Mouse (Mus musculus) T-cell, adult 66 days (primary cell): ENCODE data around the gene Siglech. TPM values are rescaled to one million over a fixed set of nuclear protein-coding genes. Genes with fewer than 3 reads are reported as not detected.

Experiments
- total RNA-seq, 2 experiments: library from RNA; stranded (reverse); gene quantifications; 3 replicates in 1 of 2; 4 replicates in 1 of 2; pipeline ENCODE4 v1.2.4; 2023

Gene Siglech
- total RNA-seq, result 1 to 10 TPM; 2.6 to 5.1 TPM

DNA sequence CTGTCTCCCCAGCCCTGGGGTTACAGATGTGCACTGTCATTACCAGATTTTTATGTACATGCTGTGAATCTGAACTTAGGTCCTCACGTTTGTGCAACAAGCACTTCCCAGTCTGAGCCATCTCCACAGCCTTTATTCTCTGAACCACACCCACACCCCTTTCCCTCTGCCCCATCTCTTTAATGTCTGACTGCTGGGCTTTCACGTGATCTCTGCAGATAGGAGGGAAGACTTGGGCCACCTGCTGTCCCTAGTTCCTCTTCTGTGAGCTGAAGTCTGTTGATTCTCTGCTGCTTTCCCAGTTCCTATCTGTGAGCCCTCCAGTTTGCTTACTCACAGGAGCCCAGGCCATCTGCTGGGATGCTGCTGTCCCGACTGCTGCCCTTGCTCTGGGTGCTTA, at the start of gene Siglech:
Gene Siglech (plus strand): TSS at position 253 of the 400 bp plus-strand sequence.

DNA sequence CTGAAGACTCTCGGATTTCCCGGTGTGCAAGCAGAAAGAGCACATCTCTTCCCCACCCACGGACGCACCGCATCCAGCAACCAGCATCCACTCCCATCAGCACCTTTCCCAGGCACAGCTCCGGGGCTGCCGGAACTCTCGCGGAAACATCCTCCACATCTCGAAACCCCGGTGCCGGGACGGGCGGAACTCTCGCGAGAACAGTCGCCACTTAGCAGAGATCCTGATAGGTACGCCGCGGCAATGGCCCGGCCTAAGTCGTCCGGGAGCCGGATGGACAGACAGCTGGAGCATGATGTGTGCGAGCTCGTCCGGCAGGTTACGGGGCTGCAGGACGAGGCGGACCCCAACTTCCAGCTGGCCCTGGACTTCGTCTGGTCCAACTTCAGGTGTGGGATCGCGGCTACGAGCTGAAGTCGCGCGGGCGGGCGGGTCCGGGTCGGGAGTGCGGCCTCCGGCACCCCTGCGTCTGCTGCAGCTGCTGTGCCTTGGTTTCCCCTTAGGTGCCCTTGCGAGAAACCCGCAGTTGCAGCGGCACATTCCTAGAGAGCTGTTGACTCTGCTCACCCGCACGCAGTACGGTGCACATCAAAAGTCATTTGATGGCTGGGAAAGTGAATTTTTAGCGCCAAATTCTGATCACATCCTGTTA, 26.1 kb downstream of the Siglech start, which contains the start of gene Tubgcp5:
Gene Tubgcp5 (plus strand): TSS at position 203 of the 652 bp plus-strand sequence.

Other genes with a start within 250 kb of the Siglech start
- gene Tubgcp5, start 26.0 kb downstream of the Siglech start, total RNA-seq, result 10 to 100 TPM; 30.2 to 35.3 TPM
- 10 to 100 TPM; 13.5 to 17.0 TPM for gene Cyfip1, start 73.6 kb downstream of the Siglech start, total RNA-seq
- gene Nipa2, start 194.3 kb downstream of the Siglech start, total RNA-seq, result 10 to 100 TPM; 27.0 to 38.5 TPM